Mouse (Mus musculus) retina, postnatal 1 day (tissue): ENCODE measurements around the gene Stxbp1.

Source experiments
- DNase-seq: peaks from one replicate; pipeline ENCODE4 v3.0.0-alpha.2; 2012

Stxbp1 gene

DNA sequence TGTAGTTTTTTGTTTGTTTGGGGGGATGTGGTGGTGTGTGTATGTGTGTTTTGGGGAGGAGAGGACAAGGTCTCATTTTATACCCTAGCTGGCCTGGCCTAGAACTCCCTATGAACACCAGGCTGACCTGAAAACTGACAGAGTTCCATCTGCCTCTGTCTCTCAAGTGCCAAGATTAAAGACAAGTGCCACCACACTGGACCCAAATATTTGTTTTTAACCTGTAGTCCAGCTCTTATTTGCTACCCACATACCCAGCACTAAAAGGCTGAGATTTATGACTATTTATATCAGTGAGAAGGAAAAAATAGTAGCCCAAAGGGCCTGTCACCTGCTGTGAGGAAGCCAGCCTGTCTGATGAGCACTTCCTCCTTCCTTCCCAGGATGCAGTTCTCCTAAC is 11.5 kb downstream of the Stxbp1 start:
- no peak for DNase-seq

DNA sequence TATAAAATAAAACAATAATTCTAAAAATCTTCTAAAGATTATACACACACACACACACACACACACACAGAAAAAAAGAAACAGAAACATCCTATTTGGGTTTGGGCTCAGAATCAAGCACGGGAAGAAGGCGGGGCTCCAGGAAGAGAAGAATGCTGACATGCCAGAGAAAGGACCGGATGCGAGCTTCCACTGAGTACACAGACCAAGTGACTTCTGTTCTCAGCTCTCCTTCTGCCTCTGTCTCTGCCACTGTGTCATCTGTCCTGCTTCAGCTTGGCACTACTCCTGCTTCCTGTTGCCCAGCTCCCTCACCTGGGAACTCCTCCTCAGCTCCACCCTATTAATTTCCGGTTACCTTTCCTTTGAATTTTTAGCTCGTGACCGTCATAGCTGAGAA is 12.5 kb downstream of the Stxbp1 start:
- DNase-seq, result no peak

DNA sequence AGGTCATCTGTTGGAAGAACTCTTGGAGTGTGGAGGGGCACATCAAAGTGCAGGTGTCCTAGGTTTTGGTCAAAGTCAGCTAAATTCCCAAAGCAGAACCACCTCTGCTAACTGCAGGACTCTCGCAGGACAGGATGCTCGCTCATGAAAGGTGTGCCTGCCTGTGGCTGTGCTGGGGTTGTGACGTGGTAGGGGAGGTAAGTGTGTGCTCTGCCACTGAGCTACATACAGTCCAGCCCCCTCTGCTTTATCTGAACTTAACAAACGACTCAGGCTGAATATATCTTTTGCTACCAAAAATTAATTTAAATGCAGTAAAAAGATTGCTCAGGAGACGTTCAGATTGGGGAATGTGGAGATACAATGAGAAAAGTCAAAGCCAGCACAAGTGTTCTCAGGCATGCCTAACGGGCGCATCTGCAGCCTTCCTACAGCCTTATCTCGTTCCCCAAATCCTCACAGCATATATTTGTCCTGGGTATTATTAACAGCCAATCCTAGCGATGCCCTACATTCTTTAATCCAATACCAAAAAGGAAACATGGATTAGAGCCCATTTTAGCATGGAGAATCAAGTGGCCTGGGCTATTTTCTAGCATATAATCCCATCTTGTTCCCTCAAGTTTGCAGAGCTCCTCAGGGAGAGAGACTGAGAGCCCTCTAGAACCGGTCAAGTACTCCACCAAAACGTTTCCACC is 17.9 kb downstream of the Stxbp1 start:
- peak; percentile 63 for DNase-seq

DNA sequence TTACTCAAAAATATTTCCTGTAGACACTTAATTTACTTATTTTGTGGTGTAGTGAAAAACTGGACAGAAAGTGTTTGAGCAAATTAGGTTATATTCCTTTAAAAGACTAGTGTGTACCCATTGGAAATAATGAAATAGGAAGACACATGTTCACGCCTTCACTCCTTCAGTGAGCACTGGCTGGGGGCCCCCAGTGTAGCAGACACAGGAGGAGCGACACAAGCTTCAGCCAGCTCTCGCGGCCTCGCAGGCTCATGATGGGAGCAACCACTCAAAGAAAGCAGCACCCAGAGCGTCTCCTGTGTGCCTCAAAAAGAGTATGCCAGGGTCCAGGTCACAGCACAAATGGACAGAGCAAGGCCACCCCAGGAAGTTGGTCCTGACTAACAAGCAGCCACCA is 21.2 kb downstream of the Stxbp1 start:
- DNase-seq, result no peak

DNA sequence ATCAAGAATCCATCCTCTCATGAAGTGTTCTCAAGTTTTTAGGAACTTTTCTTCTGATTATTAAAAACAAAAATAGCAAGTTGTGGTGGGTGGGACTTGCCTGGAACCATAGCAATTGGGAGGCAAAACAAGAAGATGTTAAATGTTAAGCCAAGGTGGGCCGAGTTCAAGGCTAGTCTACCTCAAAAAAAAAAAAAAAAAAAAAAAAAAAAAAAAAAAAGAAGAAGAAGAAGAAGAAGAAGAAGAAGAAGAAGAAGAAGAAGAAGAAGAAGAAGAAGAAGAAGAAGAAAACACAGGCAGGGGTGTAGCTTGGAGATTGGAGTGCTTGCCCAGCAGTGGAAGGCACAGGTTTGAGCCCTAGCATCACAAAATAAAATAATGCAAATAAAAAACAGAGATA is 22.3 kb downstream of the Stxbp1 start:
- DNase-seq, result no peak

DNA sequence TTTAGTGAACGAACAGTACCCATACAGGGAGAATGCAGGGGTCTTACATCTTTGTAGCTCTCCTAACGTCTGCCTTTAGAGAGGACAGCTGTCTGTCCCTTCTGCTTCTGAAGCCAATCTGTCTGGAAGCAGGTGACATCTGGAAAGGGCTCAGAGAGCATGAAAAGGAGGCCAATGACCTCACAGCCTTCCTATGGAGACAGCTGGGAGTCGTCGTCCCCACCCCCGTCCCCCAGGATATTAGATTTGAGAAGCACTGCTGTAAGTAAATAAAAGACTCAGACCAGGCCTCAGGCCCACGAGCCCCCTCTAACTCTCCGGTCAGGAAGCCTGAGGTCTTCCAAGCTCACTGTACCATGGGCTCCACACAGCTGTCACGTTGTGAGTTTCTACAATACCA is 22.9 kb downstream of the Stxbp1 start:
- DNase-seq, result peak; percentile 91

DNA sequence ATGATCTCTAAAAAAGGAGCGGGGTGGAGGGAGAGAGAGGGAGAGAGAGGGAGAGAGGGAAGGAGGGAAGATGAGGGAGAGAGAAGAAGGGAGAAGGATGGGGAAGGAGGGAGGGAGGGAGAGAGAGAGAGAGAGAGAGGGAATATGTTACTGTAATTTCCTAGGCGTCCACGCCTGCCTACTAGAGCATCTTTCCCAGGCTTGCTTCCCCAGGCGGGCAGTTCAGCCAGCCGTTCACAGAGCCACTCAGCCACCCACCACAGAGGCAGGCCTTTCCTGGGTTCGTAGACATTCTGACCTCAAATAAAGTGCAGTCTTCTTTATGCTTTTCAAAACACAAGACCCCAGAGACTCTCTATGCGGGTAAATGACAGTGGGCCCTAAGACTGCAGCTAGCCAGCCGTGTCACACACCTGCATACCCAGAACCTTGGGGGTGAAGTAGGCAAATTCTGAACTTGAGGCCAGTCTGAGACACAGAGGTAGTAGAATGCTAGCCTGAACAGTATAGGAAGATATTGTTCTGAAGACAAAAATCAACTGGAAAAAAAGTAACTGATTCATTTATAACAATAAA is 23.4 kb downstream of the Stxbp1 start:
- DNase-seq, result no peak

DNA sequence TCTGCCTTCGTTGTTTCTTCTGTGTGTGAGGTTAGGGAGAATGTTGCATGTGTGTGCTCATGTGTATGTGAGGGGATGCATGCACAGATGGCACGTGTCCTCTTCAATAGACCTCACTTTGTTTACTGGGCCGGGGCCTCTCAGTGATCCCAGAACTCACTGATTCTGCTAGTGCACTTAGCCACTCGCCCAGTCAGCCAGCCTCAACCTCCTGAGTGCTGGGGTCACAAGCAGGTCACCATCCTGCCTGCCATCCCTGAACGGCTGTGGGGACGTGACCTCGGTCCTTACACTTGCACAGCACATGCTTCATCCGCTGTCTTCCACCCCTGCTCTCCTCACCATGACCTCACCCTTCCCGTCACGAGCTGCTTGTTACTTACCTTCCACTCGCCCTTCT is 23.9 kb downstream of the Stxbp1 start:
- DNase-seq, result peak; percentile 84

DNA sequence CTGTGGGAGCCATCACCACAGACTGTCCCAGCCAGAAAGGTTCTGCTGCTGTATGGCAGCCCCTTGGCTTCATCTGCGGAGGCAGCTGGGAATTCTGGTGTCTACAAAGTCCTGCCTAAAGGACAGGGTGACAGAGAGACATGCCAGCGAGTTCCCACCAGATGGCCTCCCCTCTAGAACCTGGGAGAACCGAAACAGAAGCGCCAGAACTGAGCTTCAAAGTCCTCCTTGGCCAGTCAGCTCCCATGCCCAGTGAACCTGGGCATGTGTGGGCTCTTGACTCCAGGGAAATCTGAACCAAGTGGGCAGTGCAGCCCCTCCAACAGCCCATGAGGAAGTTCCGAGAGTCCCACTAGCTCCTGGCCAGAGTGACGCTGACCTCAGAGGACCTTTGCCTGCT is 24.4 kb downstream of the Stxbp1 start:
- DNase-seq, result no peak

DNA sequence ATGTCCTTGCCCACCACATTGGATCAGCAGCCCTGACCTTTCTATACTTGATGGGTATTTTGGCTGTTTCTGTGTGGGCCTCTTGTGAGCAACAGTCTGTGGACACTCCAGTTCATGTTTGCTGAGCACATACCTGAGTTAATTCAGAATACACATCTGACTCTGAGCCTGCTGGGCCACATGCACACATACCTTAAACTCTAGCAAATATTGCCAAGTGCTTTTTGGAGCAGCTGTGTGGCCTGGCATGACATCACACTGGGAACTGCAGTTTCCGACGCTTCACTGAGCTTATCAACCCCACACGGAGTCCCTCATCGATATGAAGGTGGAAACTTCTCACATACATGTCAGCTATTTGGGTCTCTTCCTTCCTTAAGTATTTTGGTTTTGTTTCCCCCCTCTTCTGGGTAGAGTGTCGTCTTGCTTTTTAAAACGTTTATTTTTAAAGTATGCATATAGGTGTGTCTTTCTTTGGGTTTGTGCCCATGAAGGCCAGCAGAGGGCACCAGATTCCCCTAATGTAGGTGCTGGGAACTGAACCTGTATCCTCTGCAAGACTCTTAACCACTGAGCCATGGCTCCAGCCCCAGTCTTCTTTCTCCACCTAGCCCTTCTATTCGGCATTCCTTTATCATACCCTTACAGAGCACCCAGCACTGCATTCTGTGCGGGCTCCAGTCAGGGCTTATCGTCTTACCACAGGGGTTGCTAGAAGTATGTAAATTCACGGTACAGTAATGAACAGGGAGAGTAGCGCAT is 25.8 kb downstream of the Stxbp1 start:
- DNase-seq, result peak; percentile 51

DNA sequence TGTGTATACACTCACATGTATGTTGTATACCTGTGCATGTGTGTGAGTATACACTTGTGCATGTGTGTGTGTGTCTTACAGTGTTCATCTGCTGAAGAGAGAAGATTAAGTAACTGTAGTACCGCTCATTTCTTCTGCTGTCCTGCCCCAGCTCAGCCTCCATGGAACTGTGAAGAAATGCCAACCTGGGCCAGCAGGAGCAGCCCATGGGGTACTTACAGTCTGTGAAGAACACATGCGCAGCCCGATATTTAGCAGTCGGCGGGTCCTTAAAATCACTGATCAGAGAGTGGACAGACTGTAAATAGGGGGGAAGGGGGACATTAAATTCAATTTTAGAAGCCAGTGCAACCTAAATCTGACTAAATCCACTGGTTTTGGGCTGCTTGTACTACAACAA is 28.8 kb downstream of the Stxbp1 start:
- no peak for DNase-seq

DNA sequence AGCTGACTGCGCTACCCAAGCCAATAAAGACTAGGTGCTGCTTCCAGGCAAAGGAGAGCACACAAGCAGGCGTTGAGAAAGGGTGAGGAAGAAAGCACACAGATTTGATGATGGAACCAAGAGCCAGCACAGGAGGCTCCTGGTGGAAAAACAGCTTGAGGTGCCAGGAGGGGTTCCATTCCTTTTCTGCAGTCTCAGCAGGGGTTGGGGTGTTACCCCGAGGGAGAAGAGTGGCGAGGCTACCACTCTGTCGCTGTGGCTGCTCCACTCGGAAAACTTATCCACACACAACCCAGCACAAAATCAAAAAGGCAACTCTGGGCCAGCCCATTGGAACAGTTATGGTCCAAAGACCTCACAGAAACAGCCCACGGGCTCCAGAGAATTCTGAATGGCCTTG is 29.5 kb downstream of the Stxbp1 start:
- DNase-seq, result no peak

DNA sequence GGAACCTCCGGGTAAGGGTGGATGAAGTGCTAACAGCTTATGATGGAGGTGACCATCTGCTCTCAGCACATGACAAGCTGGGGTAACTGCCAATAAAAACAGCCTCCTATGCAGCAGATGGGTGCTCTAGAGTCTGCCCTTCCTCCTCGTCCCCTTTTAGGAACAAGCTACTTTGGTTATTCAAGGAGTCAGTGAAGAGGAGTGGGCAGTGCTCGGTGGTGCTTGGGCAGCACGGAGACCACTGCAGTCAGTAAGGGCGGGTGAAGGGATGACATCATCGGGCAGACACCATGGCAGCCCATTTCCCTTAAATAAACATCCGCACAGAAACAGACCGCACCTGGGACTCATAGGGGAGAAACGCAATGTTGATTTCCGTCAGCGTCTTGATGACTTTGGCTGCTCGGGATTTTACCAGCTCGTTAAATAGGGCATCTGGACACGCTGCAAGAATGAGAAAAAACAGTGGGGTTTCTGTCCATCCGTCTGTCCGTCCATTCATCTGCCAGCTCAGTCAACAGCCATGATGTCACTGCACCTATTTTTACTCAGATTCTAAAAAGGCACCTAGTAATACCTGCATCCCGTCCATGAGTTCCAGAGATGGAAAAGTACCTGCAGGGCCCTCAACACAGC is 30.0 kb downstream of the Stxbp1 start:
- peak; percentile 80 for DNase-seq

DNA sequence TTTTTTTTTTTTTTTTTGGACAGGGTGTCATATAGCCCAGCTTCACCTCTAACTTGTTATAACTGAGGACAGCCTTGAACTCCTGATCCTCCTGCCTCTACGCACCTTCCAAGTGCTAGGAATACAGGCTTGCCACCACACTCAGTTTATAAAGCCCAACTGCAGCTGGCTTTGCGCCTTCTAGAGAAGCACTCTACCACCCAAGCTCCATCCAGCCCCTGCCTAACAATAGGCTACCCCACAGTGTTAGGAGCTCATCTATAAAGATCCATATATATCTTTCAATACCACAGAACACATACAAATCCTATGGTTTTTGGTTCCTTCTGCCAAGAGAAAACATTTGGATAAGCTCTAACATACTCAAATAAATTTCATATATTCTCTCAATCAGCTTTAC is 30.5 kb downstream of the Stxbp1 start:
- DNase-seq, result no peak

DNA sequence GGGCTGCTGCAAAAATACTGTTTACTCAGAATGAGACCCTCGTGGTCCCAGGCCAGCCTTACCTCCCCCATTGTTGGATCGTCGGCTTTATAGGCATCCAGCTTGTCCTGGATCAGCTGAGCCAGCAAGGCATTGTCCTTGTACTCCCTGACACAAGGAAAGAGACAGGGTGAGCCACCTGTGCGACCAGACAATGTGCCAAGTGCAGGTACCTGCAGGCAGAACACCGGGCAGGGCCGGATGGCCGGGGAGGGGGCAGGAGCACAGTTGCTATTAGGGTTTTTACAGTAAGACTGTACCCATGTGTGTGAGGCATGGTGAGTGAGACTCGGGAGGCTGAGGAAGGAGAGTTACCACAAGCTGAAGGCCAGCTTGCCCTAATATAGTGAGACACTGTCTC is 35.1 kb downstream of the Stxbp1 start:
- no peak for DNase-seq

DNA sequence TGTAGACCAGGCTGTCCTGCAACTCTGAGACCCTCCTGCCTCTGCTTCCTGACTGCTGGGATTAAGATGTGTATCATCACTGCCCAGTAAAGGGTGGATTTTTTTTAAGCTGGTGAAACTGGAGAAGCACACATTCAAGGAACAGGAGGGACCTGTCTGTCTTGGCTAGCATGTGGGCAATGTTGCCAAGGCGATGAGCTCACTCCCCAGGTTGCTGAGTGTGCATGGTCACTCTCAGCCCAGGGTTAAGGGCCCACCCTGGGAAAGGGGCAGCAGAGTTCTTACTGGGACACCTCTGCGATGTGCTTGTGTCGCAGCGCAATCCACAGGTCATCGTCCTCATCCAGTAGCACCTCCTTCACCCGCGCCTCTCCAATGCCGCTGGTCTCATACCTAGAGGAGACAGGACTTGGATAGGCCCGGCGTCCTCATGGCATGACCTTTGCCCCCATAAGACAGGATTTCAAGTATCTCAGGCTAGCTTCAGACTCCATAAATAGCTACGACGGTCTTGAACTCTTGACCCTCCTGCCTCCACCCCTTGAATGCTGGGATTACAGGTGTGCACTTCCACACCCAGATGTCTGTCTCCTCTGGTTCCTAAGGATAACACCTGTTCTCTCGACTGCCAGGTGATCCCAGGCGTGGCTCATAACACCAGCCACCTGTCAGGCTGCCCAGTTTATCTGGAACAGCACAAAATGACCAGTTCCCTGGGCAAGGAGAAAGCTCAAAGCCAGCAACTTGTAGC is 38.1 kb downstream of the Stxbp1 start:
- DNase-seq, result no peak

DNA sequence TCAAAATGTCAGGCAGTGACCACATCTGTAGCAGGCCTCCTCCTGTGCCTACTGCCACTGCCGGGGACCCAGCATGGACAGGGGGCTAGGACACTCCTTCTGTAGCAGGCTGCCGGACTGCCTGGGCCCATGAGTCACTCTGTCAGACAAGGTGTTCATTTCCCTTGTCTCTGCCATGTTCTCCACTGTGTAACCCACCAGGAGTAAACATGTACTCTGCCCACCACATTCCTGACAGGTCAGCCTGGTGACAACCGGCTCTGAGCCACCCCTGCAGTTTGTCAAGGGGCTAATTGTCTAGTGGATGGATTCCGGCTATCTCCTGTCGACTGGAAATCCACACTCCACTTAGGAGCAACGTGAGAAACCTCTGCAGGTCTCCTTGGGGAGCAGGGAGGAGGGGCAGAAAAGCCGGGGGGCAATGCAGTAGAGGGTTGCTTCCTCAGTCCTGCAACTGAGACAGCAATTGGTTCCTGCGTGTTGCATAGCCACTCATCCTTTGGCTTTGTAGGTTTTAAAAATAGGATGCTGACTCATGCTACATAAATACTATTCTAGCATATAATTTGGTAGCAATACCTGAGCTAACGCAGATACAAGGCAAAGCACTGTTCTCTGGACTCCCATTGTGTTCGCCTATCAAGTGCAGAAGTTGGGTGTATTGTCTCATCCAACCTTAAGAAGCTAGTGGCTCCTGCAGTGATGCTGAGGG is 48.6 kb downstream of the Stxbp1 start:
- no peak for DNase-seq

DNA sequence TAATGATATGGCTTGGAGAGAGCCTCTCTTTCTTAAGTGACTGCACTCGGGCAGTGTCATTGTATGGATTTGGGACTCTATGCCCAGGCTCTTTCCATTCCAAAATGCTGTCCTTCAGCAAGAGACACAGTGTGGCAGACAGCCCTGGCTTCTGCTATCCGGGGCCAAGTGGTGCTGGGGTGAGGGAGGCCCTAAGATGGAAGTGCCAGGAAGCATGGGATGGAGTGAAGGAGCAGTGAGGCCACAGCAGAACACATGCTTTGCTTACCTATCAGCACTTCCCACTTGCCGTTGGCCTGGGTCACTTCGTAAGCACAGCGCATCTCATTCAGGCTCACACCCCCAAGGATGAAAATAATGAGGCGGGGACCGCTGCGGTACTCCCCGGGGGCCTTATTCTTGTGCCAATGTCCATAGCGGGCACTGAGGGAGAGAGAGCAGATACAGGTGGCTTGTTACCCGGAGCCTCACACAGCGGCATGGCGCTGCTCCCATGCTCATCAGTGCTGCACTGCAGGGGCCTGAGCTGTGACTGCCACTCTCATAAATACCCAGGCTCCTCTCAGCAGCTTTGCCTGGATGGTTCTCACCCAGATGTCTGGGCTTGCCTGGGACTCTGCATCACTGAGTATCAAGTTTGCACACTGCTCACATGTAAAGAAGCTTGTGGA is 51.2 kb downstream of the Stxbp1 start:
- no peak for DNase-seq

DNA sequence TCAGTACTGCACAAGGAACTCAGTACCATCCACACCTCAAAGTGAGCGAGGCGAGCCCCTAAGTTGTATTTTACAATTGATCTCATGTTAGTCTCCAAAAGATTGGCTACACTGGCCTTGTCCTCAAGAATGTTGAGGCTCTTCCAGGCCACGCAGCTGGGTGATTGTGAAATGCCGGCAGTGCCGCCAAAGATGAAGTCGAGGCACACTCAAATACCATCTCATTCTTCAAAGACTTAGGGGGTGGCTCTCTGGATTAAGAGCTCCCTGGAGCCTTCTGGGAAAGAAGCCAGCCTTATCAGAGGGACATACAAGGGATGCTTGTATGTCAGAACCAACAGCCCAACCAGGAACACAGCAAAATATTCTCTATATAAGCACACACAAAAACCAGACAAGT is 55.7 kb downstream of the Stxbp1 start:
- no peak for DNase-seq

DNA sequence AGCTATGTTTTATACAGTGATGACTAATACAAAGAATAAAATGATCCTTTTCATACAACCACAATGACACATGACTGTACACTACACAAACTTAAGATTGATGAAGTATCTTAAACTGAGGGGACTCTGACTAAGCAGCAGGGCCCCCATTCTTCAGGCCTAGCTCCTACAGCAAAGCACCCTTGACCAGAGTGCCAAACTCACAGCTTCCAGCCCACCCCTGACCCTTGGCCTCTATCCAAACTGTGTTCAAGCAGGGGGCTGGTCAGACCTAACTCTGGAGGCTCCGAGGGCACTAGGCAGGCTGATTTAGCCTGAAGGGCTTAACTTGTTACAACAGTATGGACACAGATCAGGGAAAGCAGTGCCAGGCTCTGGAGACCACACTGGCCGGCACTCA is 58.5 kb downstream of the Stxbp1 start:
- no peak for DNase-seq

DNA sequence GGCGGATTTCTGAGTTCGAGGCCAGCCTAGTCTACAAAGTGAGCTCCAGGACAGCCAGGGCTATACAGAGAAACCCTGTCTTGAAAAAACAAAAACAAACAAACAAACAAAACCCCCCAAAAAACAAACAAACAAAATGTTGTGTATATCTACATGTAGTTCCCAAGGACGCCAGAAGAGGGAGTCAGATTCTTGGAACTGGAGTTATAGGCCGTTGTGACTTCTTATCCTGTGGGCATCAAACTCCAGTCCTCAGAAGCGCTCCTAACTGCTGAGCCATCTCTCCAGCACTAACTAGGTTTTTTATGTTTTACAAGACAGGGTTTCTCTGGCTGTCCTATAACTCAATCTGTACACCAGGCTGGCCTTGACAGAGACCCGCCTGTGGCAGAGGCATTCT is 59.9 kb downstream of the Stxbp1 start:
- DNase-seq, result peak; percentile 67
